Mouse (Mus musculus) left cerebral cortex, adult 2 months (tissue): ENCODE measurements at regions not wholly inside any gene's neighbourhood (a gene's known extent, or its start where the extent isn't known, plus 50 kb on each side); places are given as distances from the start of the nearest gene placed in this dataset.

Experiments used
- DNase-seq, 2 experiments: peaks; one replicate each; pipeline ENCODE4 v3.0.0; 2021 to 2022; ENCODE audit warnings: low spot score in 2 of 2, mixed read lengths in 1 of 2; ENCODE audit errors: extremely low spot score in 1 of 2
- H3K27ac ChIP-seq: fragments of 200-600 bp; 2 replicates; pipeline ENCODE4 v1.8.1; 2022
- H3K4me3 ChIP-seq: fragments of 200-600 bp; 2 replicates; pipeline ENCODE4 v1.8.1; 2022
- CTCF ChIP-seq: fragments of 200-600 bp; IDR thresholded peaks from 2 replicates; pipeline ENCODE4 v1.8.1; 2022; ENCODE audit warnings: antibody characterized with exemption, mild to moderate bottlenecking, moderate library complexity
- intact Hi-C: fragments of 180-260 bp; cut with DNase I; formaldehyde crosslinking; loops from one replicate; pipeline ENCODE4 v1.15.1; 2025

GRCm38 (mm10) chr7:83235659-83236058 is 349.1 kb upstream of the Tmc3 start:
- no peak for TF ChIP-seq CTCF
- intact Hi-C loops: no loop called here
- DNase-seq: no peak
- no peak overlapping the region for H3K4me3 ChIP-seq
- no peak overlapping the region for H3K27ac ChIP-seq

GRCm38 (mm10) chr7:83237336-83237735 is 347.4 kb upstream of the Tmc3 start:
- intact Hi-C loops: no loop called here
- no peak for TF ChIP-seq CTCF
- no peak overlapping the region for H3K4me3 ChIP-seq
- DNase-seq: no peak
- H3K27ac ChIP-seq: no peak overlapping the region

GRCm38 (mm10) chr7:83238091-83238490 is 346.6 kb upstream of the Tmc3 start:
- H3K27ac ChIP-seq: no peak overlapping the region
- no peak for DNase-seq
- H3K4me3 ChIP-seq: no peak overlapping the region
- TF ChIP-seq CTCF: no peak
- intact Hi-C loops: no loop called here

GRCm38 (mm10) chr7:83242233-83242632 is 342.5 kb upstream of the Tmc3 start:
- intact Hi-C loops: no loop called here
- Histone ChIP-seq H3K27ac (no peak overlapping the region), H3K4me3 (no peak overlapping the region)
- no peak for DNase-seq
- no peak for TF ChIP-seq CTCF

- no peak for TF ChIP-seq CTCF
- Histone ChIP-seq H3K4me3 (no peak overlapping the region), H3K27ac (no peak overlapping the region)
- intact Hi-C loops: no loop called here
- no peak for DNase-seq
Measured at GRCm38 (mm10) chr7:83245867-83246266, 338.9 kb upstream of the Tmc3 start.

GRCm38 (mm10) chr7:83251995-83252563 is 332.6 kb upstream of the Tmc3 start:
- Histone ChIP-seq H3K27ac (no peak overlapping the region), H3K4me3 (no peak overlapping the region)
- DNase-seq: no peak
- intact Hi-C loops: no loop called here
- no peak for TF ChIP-seq CTCF

GRCm38 (mm10) chr7:83253001-83253400 is 331.7 kb upstream of the Tmc3 start:
- intact Hi-C loops: no loop called here
- no peak for DNase-seq
- Histone ChIP-seq H3K27ac (no peak overlapping the region), H3K4me3 (no peak overlapping the region)
- no peak for TF ChIP-seq CTCF

- no peak overlapping the region for H3K27ac ChIP-seq
- intact Hi-C loops: no loop called here
- no peak for DNase-seq
- no peak for TF ChIP-seq CTCF
- no peak overlapping the region for H3K4me3 ChIP-seq
Measured at GRCm38 (mm10) chr7:83253432-83253831, 331.3 kb upstream of the Tmc3 start.

- H3K4me3 ChIP-seq: no peak overlapping the region
- TF ChIP-seq CTCF: no peak
- intact Hi-C loops: no loop called here
Measured at GRCm38 (mm10) chr7:83254411-83254810, 330.3 kb upstream of the Tmc3 start.

GRCm38 (mm10) chr7:83256236-83256784 is 328.4 kb upstream of the Tmc3 start:
- Histone ChIP-seq H3K4me3 (no peak overlapping the region), H3K27ac (no peak overlapping the region)
- DNase-seq: no peak
- no peak for TF ChIP-seq CTCF
- intact Hi-C loops: no loop called here

More at GRCm38 (mm10) chr7:83254411-83254810, 330.3 kb upstream of the Tmc3 start:
- no peak overlapping the region for H3K27ac ChIP-seq
- DNase-seq: no peak

- intact Hi-C loops: no loop called here
- no peak overlapping the region for H3K4me3 ChIP-seq
- no peak overlapping the region for H3K27ac ChIP-seq
- no peak for TF ChIP-seq CTCF
- no peak for DNase-seq
Measured at GRCm38 (mm10) chr7:83258363-83258916, 326.3 kb upstream of the Tmc3 start.

- DNase-seq: no peak
- Histone ChIP-seq H3K4me3 (no peak overlapping the region), H3K27ac (no peak overlapping the region)
- intact Hi-C loops: no loop called here
- TF ChIP-seq CTCF: no peak
Measured at GRCm38 (mm10) chr7:83261489-83261888, 323.2 kb upstream of the Tmc3 start.
